Mouse (Mus musculus) effector memory CD4-positive, alpha-beta T cell, adult 7 months (primary cell): ENCODE data around the gene Snx19. TPM values are rescaled to one million over a fixed set of nuclear protein-coding genes. Genes with fewer than 3 reads are reported as not detected.

Source experiments
- polyA plus RNA-seq: library from polyadenylated mRNA; unstranded; fragments of 100-300 nt; shearing (Covaris generic); gene quantifications from one replicate; pipeline ENCODE4 v1.2.1, GENCODE M21; 2017

Snx19 gene
- 14.0 TPM for polyA plus RNA-seq

DNA sequence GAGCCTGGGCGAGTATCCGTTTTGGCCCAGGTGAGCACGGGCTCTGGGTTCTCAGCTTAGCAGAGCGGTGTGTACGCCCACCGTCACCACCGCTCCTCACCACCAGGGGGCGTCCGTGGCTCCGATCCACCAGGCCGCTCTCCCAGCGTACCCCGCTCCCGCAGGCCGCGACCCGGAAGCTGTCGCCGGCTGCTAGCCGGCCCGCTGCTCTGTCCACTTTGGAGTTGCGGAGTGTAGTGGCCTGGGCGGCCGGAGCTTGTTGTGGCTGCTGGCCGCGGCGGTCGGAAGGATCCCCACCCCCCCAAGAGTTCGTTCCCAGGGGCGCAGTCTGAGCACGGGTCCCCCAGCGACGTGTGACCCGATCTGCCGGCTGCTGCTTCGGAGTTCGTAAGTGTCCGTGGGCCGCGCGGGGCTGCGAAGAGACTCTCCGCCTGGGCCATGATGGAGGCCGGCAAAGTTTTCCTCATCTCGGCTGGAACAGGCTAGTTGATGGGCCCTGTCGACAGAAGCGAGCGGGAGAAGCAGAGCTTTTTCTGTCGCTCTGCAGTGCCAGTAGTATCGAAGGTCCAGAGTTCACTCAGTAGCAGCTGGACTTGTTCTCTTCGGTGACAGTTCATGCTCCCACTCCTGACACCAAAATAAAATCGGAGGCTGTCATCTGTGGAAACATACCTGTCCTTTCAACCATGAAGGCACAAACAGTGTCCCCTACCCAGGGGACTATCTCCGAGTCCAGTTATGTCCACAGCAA lies at the start of gene Snx19:
TSS of gene Snx19 (plus strand) at position 227 of the 751 bp plus-strand sequence.

